Mouse (Mus musculus) myocyte (in vitro differentiated cells): Measurements from ENCODE around the gene Macc1. TPM values are rescaled to one million over a fixed set of nuclear protein-coding genes. Genes with fewer than 3 reads are reported as not detected.

ENCODE experiments used
- H3K27me3 ChIP-seq: one replicate; pipeline ENCODE4 v1.6.1; 2011; ENCODE audit not compliant: control insufficient read depth, insufficient read depth, insufficient read length
- H3K36me3 ChIP-seq: one replicate; pipeline ENCODE4 v1.6.1; 2011; ENCODE audit not compliant: control insufficient read depth, insufficient read depth
- H3K4me2 ChIP-seq: one replicate; pipeline ENCODE4 v1.6.1; 2011; ENCODE audit warnings: low read depth, control low read depth
- H3K4me3 ChIP-seq: one replicate; pipeline ENCODE4 v1.5.1; 2011; ENCODE audit warnings: mild to moderate bottlenecking, control low read depth, moderate library complexity
- H3K79me2 ChIP-seq: one replicate; pipeline ENCODE4 v1.6.1; 2011; ENCODE audit not compliant: control insufficient read depth, insufficient read depth
- H3ac ChIP-seq: one replicate; pipeline ENCODE4 v1.6.1; 2011; ENCODE audit not compliant: control insufficient read depth, insufficient read length
- CEBPB ChIP-seq: IDR thresholded peaks from 2 replicates; pipeline ENCODE4 v1.6.1; 2011; ENCODE audit warnings: mild to moderate bottlenecking, moderate library complexity; ENCODE audit not compliant: poor library complexity, insufficient read depth, severe bottlenecking
- E2F4 ChIP-seq: IDR thresholded peaks from one replicate; pipeline ENCODE4 v1.6.1; 2011; ENCODE audit warnings: mild to moderate bottlenecking, control low read depth, moderate library complexity; ENCODE audit not compliant: insufficient read depth
- MAX ChIP-seq: IDR thresholded peaks from one replicate; pipeline ENCODE4 v1.6.1; 2011; ENCODE audit warnings: low read depth, mild to moderate bottlenecking, control low read depth
- MYOD1 ChIP-seq, 3 experiments: IDR thresholded peaks; one replicate each; pipeline ENCODE4 v1.6.1; 2011; ENCODE audit warnings: control low read depth in 2 of 3, low read depth in 2 of 3, mild to moderate bottlenecking in 2 of 3, moderate library complexity in 1 of 3; ENCODE audit not compliant: insufficient read length in 2 of 3, control insufficient read depth in 1 of 3
- MYOG ChIP-seq, 3 experiments: IDR thresholded peaks; one replicate each; pipeline ENCODE4 v1.6.1; 2011; ENCODE audit warnings: control low read depth in 2 of 3, low read depth in 2 of 3, mild to moderate bottlenecking in 2 of 3; ENCODE audit not compliant: insufficient read length in 2 of 3, control insufficient read depth in 1 of 3, insufficient read depth in 1 of 3
- POLR2A ChIP-seq: IDR thresholded peaks from one replicate; pipeline ENCODE4 v1.6.1; 2011; ENCODE audit warnings: low read depth, mild to moderate bottlenecking, control low read depth, moderate library complexity; ENCODE audit not compliant: insufficient read length
- POLR2AphosphoS2 ChIP-seq: IDR thresholded peaks from one replicate; pipeline ENCODE4 v1.6.1; 2011; ENCODE audit warnings: low read depth, control low read depth; ENCODE audit not compliant: insufficient read length
- REST ChIP-seq: IDR thresholded peaks from one replicate; pipeline ENCODE4 v1.6.1; 2011; ENCODE audit warnings: mild to moderate bottlenecking, control low read depth, moderate library complexity; ENCODE audit not compliant: insufficient read depth, insufficient read length
- SRF ChIP-seq: IDR thresholded peaks from one replicate; pipeline ENCODE4 v1.6.1; 2011; ENCODE audit warnings: low read depth; ENCODE audit not compliant: control insufficient read depth, insufficient read length
- TCF12 ChIP-seq: IDR thresholded peaks from one replicate; pipeline ENCODE4 v1.6.1; 2011; ENCODE audit warnings: mild to moderate bottlenecking, control low read depth; ENCODE audit not compliant: poor library complexity, insufficient read depth, severe bottlenecking
- TCF3 ChIP-seq: IDR thresholded peaks from one replicate; pipeline ENCODE4 v1.6.1; 2011; ENCODE audit warnings: low read depth, control low read depth; ENCODE audit not compliant: insufficient read length
- USF1 ChIP-seq: IDR thresholded peaks from one replicate; pipeline ENCODE4 v1.6.1; 2011; ENCODE audit warnings: low read depth, mild to moderate bottlenecking, control low read depth, moderate library complexity
- polyA plus RNA-seq: library from polyadenylated mRNA; unstranded; fragments of >200 nt; fragmentation: generic; extraction: Trizol; gene quantifications from one replicate; pipeline ENCODE4 v1.2.1, GENCODE M21; 2012; ENCODE audit warnings: missing spikeins

Macc1 gene
- polyA plus RNA-seq, 1 experiment = 0.38 TPM

DNA sequence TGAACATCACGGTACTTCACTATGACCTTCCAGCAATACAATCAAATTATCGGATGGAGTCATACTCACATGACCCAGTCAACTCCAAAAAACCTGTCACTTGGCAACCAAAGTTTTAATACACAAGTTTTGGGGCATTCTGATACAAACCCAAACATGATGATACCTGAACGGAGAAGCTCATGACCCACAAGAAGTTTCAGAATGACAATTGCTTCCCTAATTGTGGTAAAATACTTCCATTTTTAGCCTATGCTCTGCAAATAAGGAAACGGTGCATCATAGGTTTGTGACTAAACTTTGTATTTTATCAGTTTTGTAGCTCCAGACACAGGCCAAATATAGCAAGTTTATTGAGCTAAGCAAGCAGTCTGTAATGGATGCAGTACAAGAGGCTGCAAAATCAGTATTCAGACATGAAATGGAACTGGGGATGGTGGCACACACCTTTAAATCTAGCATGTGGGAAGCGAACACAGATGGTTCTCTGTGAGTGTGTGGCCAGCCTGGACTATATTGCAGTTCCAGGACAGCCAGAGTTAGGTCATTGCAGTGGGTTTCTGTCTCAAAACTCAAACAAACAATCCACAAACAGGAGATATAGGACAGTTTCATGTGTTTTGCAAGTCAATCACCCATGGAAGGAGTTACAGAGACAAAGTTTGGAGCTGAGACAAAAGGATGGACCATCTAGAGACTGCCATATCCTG, 170.0 kb downstream of the Macc1 start:
- no peaks in the 10 kb centered on the region for H3K27me3 ChIP-seq
- no peaks in the 10 kb centered on the region for H3K79me2 ChIP-seq
- no peak for TF ChIP-seq E2F4
- TF ChIP-seq CEBPB = no peak
- no peak for TF ChIP-seq TCF3
- TF ChIP-seq POLR2A = no peak
- no peak for TF ChIP-seq USF1
- TF ChIP-seq POLR2AphosphoS2 = no peak
- no peak for TF ChIP-seq MYOD1 (IDR thresholded peaks at IDR 0.05; ENCODE audit: control insufficient read depth in 1 of 3, insufficient read length in 2 of 3, low read depth in 2 of 3)
- no peak for TF ChIP-seq SRF
- TF ChIP-seq REST = no peak
- no peak for TF ChIP-seq TCF12
- H3K4me3 ChIP-seq = no peak overlapping the region
- no peak overlapping the region for H3ac ChIP-seq
- no peaks in the 10 kb centered on the region for H3K36me3 ChIP-seq
- H3K4me2 ChIP-seq = no peak overlapping the region

GRCm38 (mm10) chr12:119511145-119511544, 197.1 kb downstream of the Macc1 start:
- Histone ChIP-seq H3K4me3 (no peak overlapping the region), H3K4me2 (no peak overlapping the region), H3K36me3 (no peaks in the 10 kb centered on the region), H3ac (no peak overlapping the region), H3K79me2 (no peaks in the 10 kb centered on the region), H3K27me3 (no peaks in the 10 kb centered on the region)
- no peak for TF ChIP-seq SRF
- TF ChIP-seq TCF3 = no peak
- no peak for TF ChIP-seq MYOD1 (IDR thresholded peaks at IDR 0.05; ENCODE audit: control insufficient read depth in 1 of 3, insufficient read length in 2 of 3, low read depth in 2 of 3)
- no peak for TF ChIP-seq CEBPB
- TF ChIP-seq TCF12 = no peak
- TF ChIP-seq POLR2A = no peak
- TF ChIP-seq REST = no peak
- TF ChIP-seq E2F4 = no peak
- TF ChIP-seq USF1 = no peak
- TF ChIP-seq POLR2AphosphoS2 = no peak
- TF ChIP-seq MAX = no peak
- no peak for TF ChIP-seq MYOG (IDR thresholded peaks at IDR 0.05; ENCODE audit: control insufficient read depth in 1 of 3, insufficient read depth in 1 of 3, insufficient read length in 2 of 3, low read depth in 2 of 3)

Other genes starting within 250 kb of the Macc1 start
- gene Itgb8, start 75.5 kb upstream of the Macc1 start, polyA plus RNA-seq = 0.66 TPM